In the genomic region with DNA sequence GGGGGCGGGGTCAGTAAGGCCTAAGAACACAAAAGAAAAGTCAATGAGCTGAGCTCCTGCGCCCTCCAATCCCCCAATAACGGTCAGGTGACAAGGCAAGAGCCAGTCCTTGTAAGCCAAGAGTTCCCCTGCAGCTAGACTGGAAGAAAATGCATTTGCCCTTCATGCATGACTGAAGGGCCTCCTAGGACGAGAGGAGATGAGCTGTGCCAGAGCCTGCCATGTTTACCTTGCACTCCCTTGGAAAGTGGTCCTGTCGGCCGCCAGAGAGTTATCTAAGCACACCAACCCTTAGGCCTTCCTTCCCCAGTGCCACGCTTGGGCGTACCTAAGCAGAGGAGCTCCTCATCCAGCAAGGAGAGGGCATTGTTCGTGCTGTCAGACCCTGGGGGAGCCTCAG, we compare ENCODE assay signal across 30 mouse cellular contexts. TPM values are rescaled to one million over a fixed set of nuclear protein-coding genes. Genes with fewer than 3 reads are reported as not detected.
DNase-seq lines count a peak whose midpoint lies in the region; ATAC-seq and TF ChIP-seq lines count a peak whose summit lies in the region.
"Had no signal": no experiment of that assay in that cellular context is flagged by ENCODE, and none has a peak within 500 bp of the region (broad histone marks: within the 10 kb centered on the region; RNA-seq: fewer than 3 reads in every experiment).

No protein-coding gene starts in this region.

- H3K27ac ChIP-seq in kidney, adult 2 months (ENCODE audit: insufficient read depth, low read depth, low read length) = peak overlapping the region; percentile 22; the same call in 1 of the 2 replicates
- no peak overlapping the region for H3K27ac ChIP-seq in kidney, postnatal 0 days
- H3K27ac ChIP-seq in CH12.LX (ENCODE audit: insufficient read depth, low read depth) = no peak overlapping the region
- H3K27ac ChIP-seq: embryonic facial prominence, embryonic 13.5 days; gastrocnemius, adult 2 months; hindbrain, embryonic 14.5 days; layer of hippocampus, adult 2 months; liver, embryonic 14.5 days; macrophage; neural tube, embryonic 12.5 days had no signal

- H3K79me2 ChIP-seq in CH12.LX (replicated peaks; ENCODE audit: control insufficient read depth, extremely low read depth, insufficient read depth, poor library complexity, severe bottlenecking) = no peaks in the 10 kb centered on the region

- TF ChIP-seq RAD21 in CH12.LX (IDR thresholded peaks at IDR 0.05; ENCODE audit: low read depth, low read length) = no peak

- H3K27me3 ChIP-seq in kidney, adult 2 months (replicated peaks; ENCODE audit: control insufficient read depth, insufficient read depth, low read length) = no peaks in the 10 kb centered on the region
- H3K27me3 ChIP-seq in kidney, postnatal 0 days (ENCODE audit: insufficient read depth, low read length) = no peaks in the 10 kb centered on the region
- no peaks in the 10 kb centered on the region for H3K27me3 ChIP-seq in CH12.LX (replicated peaks)
- H3K27me3 ChIP-seq: embryonic facial prominence, embryonic 13.5 days; neural tube, embryonic 12.5 days; Patski had no signal

- in situ Hi-C loops in CH12.LX (cut with MboI; ENCODE audit: low pct_ligation_motif_present, low pct_unique_long_range_greater_than_20kb, low sequenced_read_pairs) = no loop called here

- no peaks in the 10 kb centered on the region for H3K9me3 ChIP-seq in kidney, postnatal 0 days (replicated peaks; ENCODE audit: low read length)
- no peaks in the 10 kb centered on the region for H3K9me3 ChIP-seq in CH12.LX (replicated peaks; ENCODE audit: low read length)
- H3K9me3 ChIP-seq: embryonic facial prominence, embryonic 13.5 days; neural tube, embryonic 12.5 days had no signal

- no peak for TF ChIP-seq CTCF in kidney, adult 2 months (conservative IDR thresholded peaks at IDR 0.05; ENCODE audit: insufficient read depth, insufficient read length, low read depth, low read length)
- TF ChIP-seq CTCF in kidney, postnatal 0 days (IDR thresholded peaks at IDR 0.05; ENCODE audit: low read depth) = no peak
- TF ChIP-seq CTCF in CH12.LX (conservative IDR thresholded peaks at IDR 0.05 in 1 of 2, IDR thresholded peaks at IDR 0.05 in 1 of 2; ENCODE audit: low read depth in 2 of 2, low read length in 2 of 2) = no peak

- H3K4me1 ChIP-seq in kidney, adult 2 months (ENCODE audit: control insufficient read depth, insufficient read depth, low read length) = no peaks in the 10 kb centered on the region; the same call in 1 of the 2 replicates
- H3K4me1 ChIP-seq in kidney, postnatal 0 days (replicated peaks; ENCODE audit: insufficient read depth, low read length) = no peaks in the 10 kb centered on the region
- peaks cover 13 to 38% of the 10 kb centered on the region in 2 experiments for H3K4me1 ChIP-seq in CH12.LX (ENCODE audit: control insufficient read depth in 1 of 2, insufficient read depth in 2 of 2)
- H3K4me1 ChIP-seq: embryonic facial prominence, embryonic 13.5 days; neural tube, embryonic 12.5 days had no signal

- dilution Hi-C loops in CH12.LX (cut with MboI; ENCODE audit: extremely low pct_ligation_motif_present, extremely low pct_unique_long_range_greater_than_20kb, low sequenced_read_pairs) = no loop called here

- H3K4me3 ChIP-seq in kidney, adult 2 months (ENCODE audit: insufficient read depth, low read depth, low read length) = no peak overlapping the region
- no peak overlapping the region for H3K4me3 ChIP-seq in kidney, postnatal 0 days (replicated peaks; ENCODE audit: low read depth, low read length)
- no peak overlapping the region for H3K4me3 ChIP-seq in CH12.LX (replicated peaks in 1 of 3; ENCODE audit: low read depth in 2 of 3, low read length in 2 of 3, poor library complexity in 1 of 3)
- H3K4me3 ChIP-seq: embryonic facial prominence, embryonic 13.5 days; gastrocnemius, adult 2 months; layer of hippocampus, adult 2 months; myocyte; neural tube, embryonic 12.5 days had no signal

- no peak for TF ChIP-seq EP300 in CH12.LX (IDR thresholded peaks at IDR 0.05; ENCODE audit: low read length)

- no peak for TF ChIP-seq POLR2A in kidney, adult 2 months (IDR thresholded peaks at IDR 0.05; ENCODE audit: low read depth, low read length)
- TF ChIP-seq POLR2A in CH12.LX (IDR thresholded peaks at IDR 0.05; ENCODE audit: low read depth, low read length) = 0 out of 2 replicates have a peak, but pooled peaks have one; percentile 8

- no peak overlapping the region for H3K4me2 ChIP-seq in kidney, postnatal 0 days (ENCODE audit: low read length)
- no peak overlapping the region for H3K4me2 ChIP-seq in CH12.LX (ENCODE audit: insufficient read depth, low read depth, poor library complexity, severe bottlenecking)
- H3K4me2 ChIP-seq: embryonic facial prominence, embryonic 13.5 days; heart, embryonic 11.5 days; hindbrain, embryonic 14.5 days; neural tube, embryonic 12.5 days had no signal

- H3K36me3 ChIP-seq in kidney, adult 2 months (ENCODE audit: control insufficient read depth, insufficient read depth, low read length) = no peaks in the 10 kb centered on the region
- H3K36me3 ChIP-seq in kidney, postnatal 0 days (ENCODE audit: insufficient read depth, low read length) = peaks cover 85% of the 10 kb centered on the region
- H3K36me3 ChIP-seq in CH12.LX (replicated peaks in 1 of 2; ENCODE audit: control insufficient read depth in 1 of 2, insufficient read depth in 1 of 2, low read length in 1 of 2) = peaks cover 95 to 96% of the 10 kb centered on the region in 2 experiments

- DNase-seq in kidney, adult 2 months = peak; percentile 29
- DNase-seq in kidney, adult 18-20 months = no peak
- no peak for DNase-seq in kidney, postnatal 0 days (ENCODE audit: low spot score)
- no peak for DNase-seq in kidney, adult 8-10 months
- DNase-seq in CH12.LX (ENCODE audit: extremely low read depth) (no peak), ES-CJ7 (ENCODE audit: low read depth, low spot score) (peak; percentile 35)
- no peak for DNase-seq in layer of hippocampus, adult 8-10 months (ENCODE audit: low spot score in 2 of 2)
- DNase-seq: adrenal gland, postnatal 14 days; cerebellum, adult 11 months; cerebellum, adult 9-10 months; gastrocnemius, adult 2 months; gastrocnemius, postnatal 36 days; heart, adult 18-20 months; heart, postnatal 4 days; layer of hippocampus, postnatal 36 days; liver; lung, adult 2 months; lung, postnatal 10 days had no signal

- peak; percentile 41; the same call in 1 of the 2 replicates for ATAC-seq in kidney, postnatal 0 days (replicated peaks; ENCODE audit: low FRiP score, low read depth)
- ATAC-seq: forebrain, embryonic 16.5 days; inflammation-experienced regulatory T-cells, adult 6 months; midbrain, embryonic 16.5 days; Patski had no signal

- no peak overlapping the region for H3K9ac ChIP-seq in kidney, postnatal 0 days (ENCODE audit: low read depth, low read length)
- no peak overlapping the region for H3K9ac ChIP-seq in CH12.LX (ENCODE audit: insufficient read depth, low read depth)
- H3K9ac ChIP-seq: embryonic facial prominence, embryonic 13.5 days; hindbrain, embryonic 14.5 days; liver, embryonic 14.5 days; neural tube, embryonic 12.5 days had no signal

- WGBS in kidney, adult 2 months = 58% methylated on average over 9 of the region's 9 CpGs
- WGBS in kidney, postnatal 0 days = 68% methylated on average over 9 of the region's 9 CpGs

TF ChIP-seq in CH12.LX, 34 proteins besides CTCF, POLR2A, EP300 and RAD21 (continues in another document):
- TF ChIP-seq PAX5 (IDR thresholded peaks at IDR 0.05; ENCODE audit: low read length) = no peak
- TF ChIP-seq MEF2A (IDR thresholded peaks at IDR 0.05; ENCODE audit: borderline replicate concordance, low read depth, low read length) = no peak
- TF ChIP-seq ETS1 (conservative IDR thresholded peaks at IDR 0.05; ENCODE audit: low read depth, low read length) = no peak
- no peak for TF ChIP-seq USF1 (IDR thresholded peaks at IDR 0.05; ENCODE audit: low read depth, low read length)
- TF ChIP-seq USF2 (conservative IDR thresholded peaks at IDR 0.05; ENCODE audit: low read depth, low read length) = no peak
- TF ChIP-seq NRF1 (IDR thresholded peaks at IDR 0.05; ENCODE audit: low read depth, low read length) = no peak
- TF ChIP-seq ZC3H11A (IDR thresholded peaks at IDR 0.05; ENCODE audit: low read depth, low read length) = no peak
- no peak for TF ChIP-seq TBP (conservative IDR thresholded peaks at IDR 0.05; ENCODE audit: low read depth, low read length)

RNA-seq across cellular contexts. Expression of gene Mrps7, which starts 15.7 kb away (rescaled TPM):
- polyA plus RNA-seq in kidney, adult 2 months (2012; rRNA removed) = 51.7 and 53.1 TPM in 2 replicates
- 92.9 and 93.7 TPM in 2 replicates for polyA plus RNA-seq in kidney, postnatal 0 days (2015; fragmentation: Nextera tagmentation; extraction: Ambion mirVana)
- 172 and 217 TPM in 2 replicates for total RNA-seq in CH12.LX (2012; rRNA removed)
- total RNA-seq in CH12.LX (2014; rRNA removed) = 154 and 168 TPM in 2 replicates
- polyA plus RNA-seq in CH12.LX (2012; ENCODE audit: insufficient read length, low read depth) = 157 and 184 TPM in 2 replicates
- 10 to 100 TPM; 49.1 to 55.3 (median 52.6) TPM for total RNA-seq in layer of hippocampus, adult 8-10 months (2022)

RNA-seq across cellular contexts. Expression of gene Gga3, which starts 15.9 kb away (rescaled TPM):
- 16.9 and 17.7 TPM in 2 replicates for polyA plus RNA-seq in kidney, adult 2 months (2012; rRNA removed)
- 10.8 and 11.1 TPM in 2 replicates for polyA plus RNA-seq in kidney, postnatal 0 days (2015; fragmentation: Nextera tagmentation; extraction: Ambion mirVana)
- total RNA-seq in CH12.LX (2012; rRNA removed) = 18.7 and 22.6 TPM in 2 replicates
- 7.7 TPM in 2 replicates for total RNA-seq in CH12.LX (2014; rRNA removed)
- polyA plus RNA-seq in CH12.LX (2012; ENCODE audit: insufficient read length, low read depth) = 37.2 and 39.8 TPM in 2 replicates
- total RNA-seq in layer of hippocampus, adult 8-10 months (2022) = 100 to 1,000 TPM in 2 of 4 experiments, 10 to 100 TPM in 2; 91.9 to 121 (median 102) TPM

RNA-seq across cellular contexts. Expression of gene Nup85, which starts 23.8 kb away (rescaled TPM):
- polyA plus RNA-seq in kidney, adult 2 months (2012; rRNA removed) = 32.9 and 33.5 TPM in 2 replicates
- polyA plus RNA-seq in kidney, postnatal 0 days (2015; fragmentation: Nextera tagmentation; extraction: Ambion mirVana) = 74.6 and 94.9 TPM in 2 replicates
- total RNA-seq in CH12.LX (2012; rRNA removed) (290 and 340 TPM in 2 replicates), CH12.LX (2014; rRNA removed) (282 and 305 TPM in 2 replicates)
- 326 and 368 TPM in 2 replicates for polyA plus RNA-seq in CH12.LX (2012; ENCODE audit: insufficient read length, low read depth)
- 10 to 100 TPM; 47.0 to 64.9 (median 53.1) TPM for total RNA-seq in layer of hippocampus, adult 8-10 months (2022)

RNA-seq across cellular contexts. Expression of gene Mif4gd, which starts 24.8 kb away (rescaled TPM):
- polyA plus RNA-seq in kidney, adult 2 months (2012; rRNA removed) = 138 and 144 TPM in 2 replicates
- polyA plus RNA-seq in kidney, postnatal 0 days (2015; fragmentation: Nextera tagmentation; extraction: Ambion mirVana) = 57.3 and 61.6 TPM in 2 replicates
- 143 and 177 TPM in 2 replicates for total RNA-seq in CH12.LX (2012; rRNA removed)
- 160 and 174 TPM in 2 replicates for total RNA-seq in CH12.LX (2014; rRNA removed)
- polyA plus RNA-seq in CH12.LX (2012; ENCODE audit: insufficient read length, low read depth) = 131 and 143 TPM in 2 replicates
- 10 to 100 TPM; 16.5 to 22.5 (median 17.9) TPM for total RNA-seq in layer of hippocampus, adult 8-10 months (2022)

RNA-seq across cellular contexts. Expression of gene Slc25a19, which starts 40.1 kb away (rescaled TPM):
- polyA plus RNA-seq in kidney, adult 2 months (2012; rRNA removed) = 144 and 172 TPM in 2 replicates
- polyA plus RNA-seq in kidney, postnatal 0 days (2015; fragmentation: Nextera tagmentation; extraction: Ambion mirVana) = 49.7 and 57.9 TPM in 2 replicates
- total RNA-seq in CH12.LX (2012; rRNA removed) = 277 and 312 TPM in 2 replicates
- total RNA-seq in CH12.LX (2014; rRNA removed) = 278 and 294 TPM in 2 replicates
- polyA plus RNA-seq in CH12.LX (2012; ENCODE audit: insufficient read length, low read depth) = 374 and 398 TPM in 2 replicates
- total RNA-seq in layer of hippocampus, adult 8-10 months (2022) = 10 to 100 TPM; 55.6 to 81.3 (median 64.7) TPM

Comparison
In these comparisons a context has a peak if more than half of its experiments do, and no peak if none do; other contexts are left out.
1. DNase-seq: peak in kidney, adult 2 months (single experiment) and ES-CJ7 (single experiment); none in kidney, adult 18-20 months (single experiment), kidney, postnatal 0 days (single experiment), kidney, adult 8-10 months (0 of 2), CH12.LX (single experiment) and layer of hippocampus, adult 8-10 months (0 of 2).